Mouse (Mus musculus): ENCODE data around the gene Oas1f. TPM values are rescaled to one million over a fixed set of nuclear protein-coding genes. Genes with fewer than 3 reads are reported as not detected.
"Not testable (repeated sequence)": the region's sequence is repeated elsewhere in the genome, so short reads cannot be mapped to it uniquely, and the experiment has no call there.

Oas1f gene
- polyA plus RNA-seq, 1 experiment from 2014 or later, result not detected

- not testable (repeated sequence) for H3K36me3 ChIP-seq (ENCODE audit: control insufficient read depth, insufficient read depth, low read length); H3K9me3 ChIP-seq (ENCODE audit: control insufficient read depth, low read length); H3K27me3 ChIP-seq (ENCODE audit: control insufficient read depth, insufficient read depth, low read length); ATAC-seq (ENCODE audit: insufficient read depth, low FRiP score, low TSS enrichment); DNase-seq (ENCODE audit: low spot score); H3K4me1 ChIP-seq (ENCODE audit: control insufficient read depth, insufficient read depth, low read length); H3K9ac ChIP-seq (ENCODE audit: low read length); H3K4me2 ChIP-seq (ENCODE audit: low read depth); H3K4me3 ChIP-seq (ENCODE audit: low read depth, low read length); H3K27ac ChIP-seq (ENCODE audit: low read depth, low read length)
- WGBS, result 88% methylated on average over 2 of the region's 2 CpGs
These were observed 47.5 kb downstream of the Oas1f start for GRCm38 (mm10) chr5:120894692-120895091.

GRCm38 (mm10) chr5:120895231-120895900, 48.2 kb downstream of the Oas1f start:
- H3K9ac ChIP-seq (ENCODE audit: low read length), result no peak overlapping the region
- WGBS, result 83% methylated on average over 11 of the region's 11 CpGs
- H3K27me3 ChIP-seq (ENCODE audit: control insufficient read depth, insufficient read depth, low read length), result no peaks in the 10 kb centered on the region
- no peak overlapping the region for H3K27ac ChIP-seq (ENCODE audit: low read depth, low read length)
- H3K4me2 ChIP-seq (ENCODE audit: low read depth), result no peak overlapping the region
- H3K4me3 ChIP-seq (ENCODE audit: low read depth, low read length), result no peak overlapping the region
- no peaks in the 10 kb centered on the region for H3K4me1 ChIP-seq (ENCODE audit: control insufficient read depth, insufficient read depth, low read length)
- ATAC-seq (ENCODE audit: insufficient read depth, low FRiP score, low TSS enrichment) (no peak), DNase-seq (ENCODE audit: low spot score) (no peak)
- H3K36me3 ChIP-seq (ENCODE audit: control insufficient read depth, insufficient read depth, low read length), result no peaks in the 10 kb centered on the region
- no peaks in the 10 kb centered on the region for H3K9me3 ChIP-seq (ENCODE audit: control insufficient read depth, low read length)

GRCm38 (mm10) chr5:120898307-120898706, 51.1 kb downstream of the Oas1f start:
- Histone ChIP-seq H3K36me3 (ENCODE audit: control insufficient read depth, insufficient read depth, low read length) (no peaks in the 10 kb centered on the region), H3K4me1 (ENCODE audit: control insufficient read depth, insufficient read depth, low read length) (no peaks in the 10 kb centered on the region), H3K4me2 (ENCODE audit: low read depth) (no peak overlapping the region), H3K27ac (ENCODE audit: low read depth, low read length) (no peak overlapping the region), H3K9ac (ENCODE audit: low read length) (no peak overlapping the region), H3K9me3 (ENCODE audit: control insufficient read depth, low read length) (no peaks in the 10 kb centered on the region), H3K27me3 (ENCODE audit: control insufficient read depth, insufficient read depth, low read length) (no peaks in the 10 kb centered on the region), H3K4me3 (ENCODE audit: low read depth, low read length) (no peak overlapping the region)
- no peak for ATAC-seq (ENCODE audit: insufficient read depth, low FRiP score, low TSS enrichment)
- WGBS, result 83% methylated on average over 6 of the region's 6 CpGs
- no peak for DNase-seq (ENCODE audit: low spot score)

GRCm38 (mm10) chr5:120898726-120899125, 51.6 kb downstream of the Oas1f start:
- H3K4me3 ChIP-seq (ENCODE audit: low read depth, low read length), result no peak overlapping the region
- no peak for DNase-seq (ENCODE audit: low spot score)
- H3K4me2 ChIP-seq (ENCODE audit: low read depth), result no peak overlapping the region
- H3K9ac ChIP-seq (ENCODE audit: low read length), result no peak overlapping the region
- H3K4me1 ChIP-seq (ENCODE audit: control insufficient read depth, insufficient read depth, low read length), result no peaks in the 10 kb centered on the region
- H3K36me3 ChIP-seq (ENCODE audit: control insufficient read depth, insufficient read depth, low read length), result no peaks in the 10 kb centered on the region
- H3K27ac ChIP-seq (ENCODE audit: low read depth, low read length), result no peak overlapping the region
- H3K9me3 ChIP-seq (ENCODE audit: control insufficient read depth, low read length), result no peaks in the 10 kb centered on the region
- H3K27me3 ChIP-seq (ENCODE audit: control insufficient read depth, insufficient read depth, low read length), result no peaks in the 10 kb centered on the region
- ATAC-seq (ENCODE audit: insufficient read depth, low FRiP score, low TSS enrichment), result no peak

GRCm38 (mm10) chr5:120900666-120901065, 53.5 kb downstream of the Oas1f start:
- WGBS, result 67% methylated on average over 1 of the region's 1 CpGs
- no peaks in the 10 kb centered on the region for H3K9me3 ChIP-seq (ENCODE audit: control insufficient read depth, low read length)
- DNase-seq (ENCODE audit: low spot score), result no peak

GRCm38 (mm10) chr5:120902056-120902455, 54.9 kb downstream of the Oas1f start:
- Histone ChIP-seq H3K4me2 (ENCODE audit: low read depth) (no peak overlapping the region), H3K9me3 (ENCODE audit: control insufficient read depth, low read length) (no peaks in the 10 kb centered on the region), H3K36me3 (ENCODE audit: control insufficient read depth, insufficient read depth, low read length) (no peaks in the 10 kb centered on the region), H3K9ac (ENCODE audit: low read length) (no peak overlapping the region), H3K27me3 (ENCODE audit: control insufficient read depth, insufficient read depth, low read length) (no peaks in the 10 kb centered on the region), H3K4me1 (ENCODE audit: control insufficient read depth, insufficient read depth, low read length) (no peaks in the 10 kb centered on the region), H3K4me3 (ENCODE audit: low read depth, low read length) (no peak overlapping the region), H3K27ac (ENCODE audit: low read depth, low read length) (no peak overlapping the region)
- 90% methylated on average over 5 of the region's 5 CpGs for WGBS
- no peak for DNase-seq (ENCODE audit: low spot score)
- ATAC-seq (ENCODE audit: insufficient read depth, low FRiP score, low TSS enrichment), result no peak

More at GRCm38 (mm10) chr5:120900666-120901065, 53.5 kb downstream of the Oas1f start:
- no peak overlapping the region for H3K4me2 ChIP-seq (ENCODE audit: low read depth)
- H3K4me1 ChIP-seq (ENCODE audit: control insufficient read depth, insufficient read depth, low read length), result no peaks in the 10 kb centered on the region
- no peak overlapping the region for H3K4me3 ChIP-seq (ENCODE audit: low read depth, low read length)
- H3K27me3 ChIP-seq (ENCODE audit: control insufficient read depth, insufficient read depth, low read length), result no peaks in the 10 kb centered on the region
- no peak overlapping the region for H3K27ac ChIP-seq (ENCODE audit: low read depth, low read length)
- ATAC-seq (ENCODE audit: insufficient read depth, low FRiP score, low TSS enrichment), result no peak
- no peak overlapping the region for H3K9ac ChIP-seq (ENCODE audit: low read length)
- no peaks in the 10 kb centered on the region for H3K36me3 ChIP-seq (ENCODE audit: control insufficient read depth, insufficient read depth, low read length)

- not testable (repeated sequence) for H3K4me3 ChIP-seq (ENCODE audit: low read depth, low read length); H3K9me3 ChIP-seq (ENCODE audit: control insufficient read depth, low read length); H3K9ac ChIP-seq (ENCODE audit: low read length); H3K4me1 ChIP-seq (ENCODE audit: control insufficient read depth, insufficient read depth, low read length); DNase-seq (ENCODE audit: low spot score); H3K36me3 ChIP-seq (ENCODE audit: control insufficient read depth, insufficient read depth, low read length); H3K27me3 ChIP-seq (ENCODE audit: control insufficient read depth, insufficient read depth, low read length); H3K27ac ChIP-seq (ENCODE audit: low read depth, low read length); H3K4me2 ChIP-seq (ENCODE audit: low read depth); ATAC-seq (ENCODE audit: insufficient read depth, low FRiP score, low TSS enrichment)
- WGBS, result 37% methylated on average over 8 of the region's 12 CpGs
These were observed 59.9 kb downstream of the Oas1f start, which contains the start of gene Oas1a for GRCm38 (mm10) chr5:120906791-120907733. Oas1a (minus strand) TSS chr5:120907521.
